Mouse (Mus musculus): ENCODE measurements around the gene Morc4.

Gene Morc4

GRCm38 (mm10) chrX:139870938-139871791, at the start of gene Morc4:
Morc4 (minus strand) TSS chrX:139871677.
- peak in 1 of 2 experiments; percentile 13 for DNase-seq (ENCODE audit: low spot score in 2 of 2)

GRCm38 (mm10) chrX:139920572-139920971, 49.1 kb upstream of the Morc4 start:
- no peak for DNase-seq (ENCODE audit: low spot score in 2 of 2)

GRCm38 (mm10) chrX:139891387-139891786, 19.9 kb upstream of the Morc4 start:
- no peak for DNase-seq (ENCODE audit: low spot score in 2 of 2)

GRCm38 (mm10) chrX:139883221-139883620, 11.7 kb upstream of the Morc4 start:
- DNase-seq (ENCODE audit: low spot score in 2 of 2) = no peak

GRCm38 (mm10) chrX:139877936-139878335, 6.5 kb upstream of the Morc4 start:
- no peak for DNase-seq (ENCODE audit: low spot score in 2 of 2)

GRCm38 (mm10) chrX:139877105-139877504, 5.6 kb upstream of the Morc4 start:
- no peak for DNase-seq (ENCODE audit: low spot score in 2 of 2)

- no peak for DNase-seq (ENCODE audit: low spot score in 2 of 2)
Measured at GRCm38 (mm10) chrX:139870300-139870711, 1.2 kb downstream of the Morc4 start.

- DNase-seq (ENCODE audit: low spot score in 2 of 2) = no peak
Measured at GRCm38 (mm10) chrX:139859402-139859801, 12.1 kb downstream of the Morc4 start.

- DNase-seq (ENCODE audit: low spot score in 2 of 2) = no peak
Measured at GRCm38 (mm10) chrX:139854795-139855194, 16.7 kb downstream of the Morc4 start.

- DNase-seq (ENCODE audit: low spot score in 2 of 2) = no peak
Measured at GRCm38 (mm10) chrX:139841091-139841490, 30.4 kb downstream of the Morc4 start.

- DNase-seq (ENCODE audit: low spot score in 2 of 2) = no peak
Measured at GRCm38 (mm10) chrX:139839057-139839456, 32.4 kb downstream of the Morc4 start.

GRCm38 (mm10) chrX:139832464-139832863, 39.0 kb downstream of the Morc4 start:
- DNase-seq (ENCODE audit: low spot score in 2 of 2) = peak; percentile 10 to 57

GRCm38 (mm10) chrX:139828363-139829092, 42.9 kb downstream of the Morc4 start:
- DNase-seq (ENCODE audit: low spot score in 2 of 2) = no peak

- DNase-seq (ENCODE audit: low spot score in 2 of 2) = no peak
Measured at GRCm38 (mm10) chrX:139826926-139827325, 44.6 kb downstream of the Morc4 start.

- DNase-seq (ENCODE audit: low spot score in 2 of 2) = no peak
Measured at GRCm38 (mm10) chrX:139825402-139825801, 46.1 kb downstream of the Morc4 start.

GRCm38 (mm10) chrX:139815201-139815600, 56.3 kb downstream of the Morc4 start:
- DNase-seq (ENCODE audit: low spot score in 2 of 2) = no peak

GRCm38 (mm10) chrX:139814018-139814635, 57.4 kb downstream of the Morc4 start:
- no peak for DNase-seq (ENCODE audit: low spot score in 2 of 2)

GRCm38 (mm10) chrX:139813299-139814002, 58.0 kb downstream of the Morc4 start:
- no peak for DNase-seq (ENCODE audit: low spot score in 2 of 2)

- no peak for DNase-seq (ENCODE audit: low spot score in 2 of 2)
Measured at GRCm38 (mm10) chrX:139812636-139813298, 58.7 kb downstream of the Morc4 start.

GRCm38 (mm10) chrX:139808501-139808900, 63.0 kb downstream of the Morc4 start:
- no peak for DNase-seq (ENCODE audit: low spot score in 2 of 2)

GRCm38 (mm10) chrX:139808085-139808484, 63.4 kb downstream of the Morc4 start:
- DNase-seq (ENCODE audit: low spot score in 2 of 2) = peak in 1 of 2 experiments; percentile 4

Data from frontal cortex, postnatal 14 days (tissue).